Mouse (Mus musculus) liver, embryonic 16.5 days (tissue): ENCODE results near the gene Zbtb9. TPM values are rescaled to one million over a fixed set of nuclear protein-coding genes. Genes with fewer than 3 reads are reported as not detected.

Source experiments
- microRNA-seq: library from miRNA; unstranded; fragments of <30 nt; microRNA quantifications from one replicate; pipeline ENCODE4, GENCODE M21; 2016
- polyA plus RNA-seq: library from polyadenylated mRNA; unstranded; fragments of >200 nt; fragmentation: Nextera tagmentation; extraction: Ambion mirVana; gene quantifications from 2 replicates; pipeline ENCODE4 v1.2.1, GENCODE M21; 2015

Gene Zbtb9
- polyA plus RNA-seq, 1 experiment from 2014 or later, result 5.0 TPM

Small RNAs within 50 kb of the gene (microRNA-seq; reads per million reads assigned to microRNA genes)
- gene Mir3083, result not detected
- not detected for gene Mir6968

Other genes starting within 250 kb of the Zbtb9 start
- 20.1 and 21.4 TPM in 2 replicates for gene Bnip1, start 192.1 kb upstream of the Zbtb9 start, polyA plus RNA-seq
- gene Nkx2-5, start 128.2 kb upstream of the Zbtb9 start, polyA plus RNA-seq, result not detected in 2 replicates
- gene Kifc5b, start 56.1 kb upstream of the Zbtb9 start, polyA plus RNA-seq, result 4.6 and 5.3 TPM in 2 replicates
- 2.1 and 2.6 TPM in 2 replicates for gene Phf1, start 40.1 kb upstream of the Zbtb9 start, polyA plus RNA-seq
- 73.9 and 80.2 TPM in 2 replicates for gene Cuta, start 33.6 kb upstream of the Zbtb9 start, polyA plus RNA-seq
- gene Syngap1, start 31.9 kb upstream of the Zbtb9 start, polyA plus RNA-seq, result 0.21 and 0.33 TPM in 2 replicates
- 2.3 and 2.6 TPM in 2 replicates for gene Bak1, start 55.8 kb downstream of the Zbtb9 start, polyA plus RNA-seq
- 0.90 and 1.1 TPM in 2 replicates for gene Itpr3, start 84.1 kb downstream of the Zbtb9 start, polyA plus RNA-seq
- gene Uqcc2, start 160.7 kb downstream of the Zbtb9 start, polyA plus RNA-seq, result 130 and 141 TPM in 2 replicates
- 0.28 TPM in 1 of 2 replicates, not detected in the other for gene Ip6k3, start 194.6 kb downstream of the Zbtb9 start, polyA plus RNA-seq
- gene Lemd2, start 231.3 kb downstream of the Zbtb9 start, polyA plus RNA-seq, result 2.2 and 2.7 TPM in 2 replicates